Mouse (Mus musculus) B cell, adult 67 days (primary cell): ENCODE results near the gene Vapb. TPM values are rescaled to one million over a fixed set of nuclear protein-coding genes. Genes with fewer than 3 reads are reported as not detected.

Source experiments
- total RNA-seq, 2 experiments: library from RNA; stranded (reverse); gene quantifications; 4 replicates each; pipeline ENCODE4 v1.2.4; 2023

The Vapb gene
- total RNA-seq = 10 to 100 TPM; 34.1 to 35.0 TPM

DNA sequence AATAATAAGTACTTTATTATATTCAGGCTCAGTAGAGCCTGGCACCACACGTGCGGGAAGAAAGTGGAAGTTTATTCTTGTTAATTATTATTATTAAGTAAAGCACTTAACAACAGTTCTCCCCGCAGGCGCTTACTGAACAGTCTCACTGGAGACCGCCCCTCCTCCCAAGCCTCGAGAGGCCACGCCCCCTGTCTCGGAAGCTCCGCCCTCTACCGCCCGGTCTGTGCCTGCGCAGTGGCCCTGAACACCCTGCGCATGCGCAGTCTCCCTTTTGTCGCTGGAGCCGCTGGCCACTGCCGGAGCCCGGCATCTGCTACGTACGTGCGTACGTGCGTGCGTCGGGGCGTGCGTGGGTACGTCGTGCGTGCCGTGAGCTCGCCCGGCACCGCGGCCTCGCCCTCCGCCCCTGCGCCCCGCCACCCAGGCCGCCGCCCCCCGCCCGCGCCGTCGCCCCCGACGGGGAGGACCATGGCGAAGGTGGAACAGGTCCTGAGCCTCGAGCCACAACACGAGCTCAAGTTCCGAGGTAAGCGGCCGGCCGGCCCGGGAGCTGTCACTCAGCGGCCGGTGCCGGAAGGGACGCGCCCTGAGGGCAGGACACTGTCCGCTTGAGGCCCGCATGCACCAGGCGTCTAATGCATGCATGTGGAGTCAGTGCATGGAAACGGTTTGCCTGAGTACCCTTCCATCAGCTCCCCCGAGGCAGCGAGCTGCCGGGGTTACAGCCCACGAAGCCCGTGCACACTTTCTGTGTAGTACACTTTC, at the start of gene Vapb:
TSS of gene Vapb (plus strand) at position 290 of the 768 bp plus-strand sequence.

DNA sequence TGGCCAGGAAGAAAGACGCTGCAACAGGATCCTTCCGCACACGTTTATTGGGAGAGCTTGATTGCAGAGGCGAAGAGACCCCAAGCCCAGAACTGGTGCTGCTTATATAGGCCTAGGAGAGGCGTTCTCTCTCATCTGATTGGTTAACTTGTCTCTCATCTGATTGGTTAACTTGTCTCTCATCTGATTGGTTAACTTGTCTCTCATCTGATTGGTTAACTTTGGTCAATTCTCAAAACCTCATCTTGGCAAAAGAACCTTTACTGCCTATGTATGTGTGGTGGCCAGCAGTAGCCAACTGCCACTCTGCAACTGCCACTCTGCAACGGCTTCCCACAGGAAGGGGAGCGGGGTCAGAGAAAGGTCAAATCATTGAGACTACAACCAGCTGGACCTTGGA, 18.2 kb upstream of the Vapb start, which contains the start of gene 1700010B08Rik:
TSS of gene 1700010B08Rik (plus strand) at position 301 of the 400 bp plus-strand sequence.

Other genes with a start within 250 kb of the Vapb start
- not detected for gene 1700021F07Rik, start 214.9 kb upstream of the Vapb start, total RNA-seq
- gene Ankrd60, start 159.1 kb upstream of the Vapb start, total RNA-seq = not detected
- gene Rab22a, start 77.8 kb upstream of the Vapb start, total RNA-seq = 10 to 100 TPM; 17.4 to 25.2 TPM
- gene 1700010B08Rik, start 18.1 kb upstream of the Vapb start, total RNA-seq = not detected